Mouse (Mus musculus) spleen, adult 12 weeks (tissue): ENCODE measurements around the gene Ndufb5.
"Not testable (repeated sequence)": the region's sequence is repeated elsewhere in the genome, so short reads cannot be mapped to it uniquely, and the experiment has no call there.

Experiments
- DNase-seq: peaks from one replicate; pipeline ENCODE4 v3.0.0; 2022; ENCODE audit warnings: low spot score

Gene Ndufb5

GRCm38 (mm10) chr3:32736244-32737171 is at the start of gene Ndufb5:
Ndufb5 (plus strand) TSS chr3:32736990.
- DNase-seq: peak; percentile 95

- DNase-seq: no peak
These were observed 49.6 kb upstream of the Ndufb5 start for GRCm38 (mm10) chr3:32687156-32687555.

GRCm38 (mm10) chr3:32689567-32689999 is 47.2 kb upstream of the Ndufb5 start:
- no peak for DNase-seq

GRCm38 (mm10) chr3:32690008-32690407 is 46.8 kb upstream of the Ndufb5 start:
- no peak for DNase-seq

- no peak for DNase-seq
These were observed 45.9 kb upstream of the Ndufb5 start for GRCm38 (mm10) chr3:32690901-32691300.

GRCm38 (mm10) chr3:32691841-32692240 is 44.9 kb upstream of the Ndufb5 start:
- DNase-seq: no peak

GRCm38 (mm10) chr3:32694211-32694610 is 42.6 kb upstream of the Ndufb5 start:
- no peak for DNase-seq

- DNase-seq: no peak
These were observed 41.8 kb upstream of the Ndufb5 start for GRCm38 (mm10) chr3:32694737-32695582.

- no peak for DNase-seq
These were observed 41.2 kb upstream of the Ndufb5 start for GRCm38 (mm10) chr3:32695583-32695980.

- peak; percentile 70 for DNase-seq
These were observed 38.4 kb upstream of the Ndufb5 start for GRCm38 (mm10) chr3:32698228-32698863.

- DNase-seq: not testable (repeated sequence)
These were observed 32.8 kb upstream of the Ndufb5 start for GRCm38 (mm10) chr3:32704021-32704420.

- not testable (repeated sequence) for DNase-seq
These were observed 32.2 kb upstream of the Ndufb5 start for GRCm38 (mm10) chr3:32704632-32705031.

GRCm38 (mm10) chr3:32705647-32706348 is 31.0 kb upstream of the Ndufb5 start, which contains the start of gene Actl6a:
Actl6a (plus strand) TSS chr3:32706298.
- not testable (repeated sequence) for DNase-seq

- no peak for DNase-seq
These were observed 28.8 kb upstream of the Ndufb5 start for GRCm38 (mm10) chr3:32708052-32708367.

GRCm38 (mm10) chr3:32708368-32709231 is 28.2 kb upstream of the Ndufb5 start:
- peak; percentile 87 for DNase-seq

- no peak for DNase-seq
These were observed 27.4 kb upstream of the Ndufb5 start for GRCm38 (mm10) chr3:32709388-32709787.

GRCm38 (mm10) chr3:32713711-32714110 is 23.1 kb upstream of the Ndufb5 start:
- no peak for DNase-seq

- DNase-seq: not testable (repeated sequence)
These were observed 19.4 kb upstream of the Ndufb5 start for GRCm38 (mm10) chr3:32717403-32717802.

- DNase-seq: no peak
These were observed 18.5 kb upstream of the Ndufb5 start for GRCm38 (mm10) chr3:32718271-32718670.

- DNase-seq: no peak
These were observed 12.6 kb upstream of the Ndufb5 start for GRCm38 (mm10) chr3:32724191-32724590.

GRCm38 (mm10) chr3:32725951-32726350 is 10.8 kb upstream of the Ndufb5 start:
- DNase-seq: no peak
